Mouse (Mus musculus) E14TG2a.4 (cell line): ENCODE measurements around the gene Cdh13.

Experiments used
- H3K27me3 ChIP-seq: 2 replicates; pipeline ENCODE4 v1.6.1; 2014; ENCODE audit warnings: low read length, control low read depth; ENCODE audit not compliant: insufficient read depth
- H3K36me3 ChIP-seq: 2 replicates; pipeline ENCODE4 v1.6.1; 2014; ENCODE audit warnings: low read length, control low read depth; ENCODE audit not compliant: insufficient read depth
- H3K4me1 ChIP-seq: replicated peaks from 2 replicates; pipeline ENCODE4 v1.6.1; 2014; ENCODE audit warnings: low read depth, low read length, control low read depth
- H3K4me3 ChIP-seq: replicated peaks from 2 replicates; pipeline ENCODE4 v1.5.1; 2014; ENCODE audit warnings: mild to moderate bottlenecking, low read length
- H3K9me3 ChIP-seq: 2 replicates; pipeline ENCODE4 v1.6.1; 2014; ENCODE audit warnings: low read length, control low read depth
- CTCF ChIP-seq: conservative IDR thresholded peaks from 2 replicates; pipeline ENCODE4 v1.5.1; 2014; ENCODE audit warnings: low read length
- NANOG ChIP-seq: IDR thresholded peaks from 2 replicates; pipeline ENCODE4 v1.6.1; 2014; ENCODE audit warnings: borderline replicate concordance, low read length, mixed read lengths
- POU5F1 ChIP-seq: IDR thresholded peaks from 2 replicates; pipeline ENCODE4 v1.6.1; 2014; ENCODE audit warnings: low read length, borderline replicate concordance

The Cdh13 gene

GRCm38 (mm10) chr8:118648801-118649537 is 365.4 kb downstream of the Cdh13 start:
- no peak for TF ChIP-seq NANOG
- no peak for TF ChIP-seq POU5F1
- no peak for TF ChIP-seq CTCF
- Histone ChIP-seq H3K9me3 (no peaks in the 10 kb centered on the region), H3K36me3 (no peaks in the 10 kb centered on the region), H3K4me1 (peaks cover 19% of the 10 kb centered on the region), H3K27me3 (no peaks in the 10 kb centered on the region), H3K4me3 (no peak overlapping the region)

GRCm38 (mm10) chr8:118649981-118650380 is 366.4 kb downstream of the Cdh13 start:
- H3K4me1 ChIP-seq = peaks cover 26% of the 10 kb centered on the region

GRCm38 (mm10) chr8:118662001-118662829 is 378.7 kb downstream of the Cdh13 start:
- Histone ChIP-seq H3K4me3 (no peak overlapping the region), H3K9me3 (no peaks in the 10 kb centered on the region), H3K4me1 (no peaks in the 10 kb centered on the region), H3K36me3 (no peaks in the 10 kb centered on the region), H3K27me3 (no peaks in the 10 kb centered on the region)
- TF ChIP-seq CTCF (no peak), POU5F1 (no peak), NANOG (no peak)

More at GRCm38 (mm10) chr8:118649981-118650380, 366.4 kb downstream of the Cdh13 start:
- no peaks in the 10 kb centered on the region for H3K36me3 ChIP-seq
- no peaks in the 10 kb centered on the region for H3K27me3 ChIP-seq
- no peak for TF ChIP-seq NANOG
- TF ChIP-seq POU5F1 = no peak
- no peak overlapping the region for H3K4me3 ChIP-seq
- no peaks in the 10 kb centered on the region for H3K9me3 ChIP-seq

GRCm38 (mm10) chr8:118665081-118665480 is 381.5 kb downstream of the Cdh13 start:
- H3K4me1 ChIP-seq = 0 out of 2 replicates have a peak, but pooled peaks cover 4% of the 10 kb centered on the region

GRCm38 (mm10) chr8:118667736-118668135 is 384.2 kb downstream of the Cdh13 start:
- no peaks in the 10 kb centered on the region for H3K9me3 ChIP-seq
- 0 out of 2 replicates have a peak, but pooled peaks cover 4% of the 10 kb centered on the region for H3K4me1 ChIP-seq
- H3K4me3 ChIP-seq = no peak overlapping the region
- H3K36me3 ChIP-seq = no peaks in the 10 kb centered on the region
- no peak for TF ChIP-seq POU5F1
- TF ChIP-seq CTCF = no peak
- no peak for TF ChIP-seq NANOG
- no peaks in the 10 kb centered on the region; the same call in 1 of the 2 replicates for H3K27me3 ChIP-seq

More at GRCm38 (mm10) chr8:118665081-118665480, 381.5 kb downstream of the Cdh13 start:
- no peaks in the 10 kb centered on the region for H3K9me3 ChIP-seq
- no peak overlapping the region for H3K4me3 ChIP-seq
- H3K27me3 ChIP-seq = no peaks in the 10 kb centered on the region
- TF ChIP-seq NANOG = no peak
- no peak for TF ChIP-seq POU5F1
- TF ChIP-seq CTCF = no peak
- no peaks in the 10 kb centered on the region for H3K36me3 ChIP-seq

- no peaks in the 10 kb centered on the region; the same call in 1 of the 2 replicates for H3K27me3 ChIP-seq
- TF ChIP-seq NANOG = no peak
- no peak for TF ChIP-seq POU5F1
- TF ChIP-seq CTCF = no peak
- no peaks in the 10 kb centered on the region for H3K9me3 ChIP-seq
- no peaks in the 10 kb centered on the region for H3K4me1 ChIP-seq
- no peaks in the 10 kb centered on the region for H3K36me3 ChIP-seq
- no peak overlapping the region for H3K4me3 ChIP-seq
Measured at GRCm38 (mm10) chr8:118676233-118676632, 392.7 kb downstream of the Cdh13 start.

- H3K9me3 ChIP-seq = peaks cover 6% of the 10 kb centered on the region; the same call in 1 of the 2 replicates
- TF ChIP-seq CTCF = no peak
- TF ChIP-seq NANOG = no peak
- no peak for TF ChIP-seq POU5F1
- H3K4me1 ChIP-seq = no peaks in the 10 kb centered on the region
- H3K27me3 ChIP-seq = no peaks in the 10 kb centered on the region; the same call in 1 of the 2 replicates
- no peak overlapping the region for H3K4me3 ChIP-seq
- no peaks in the 10 kb centered on the region for H3K36me3 ChIP-seq
Measured at GRCm38 (mm10) chr8:118679347-118679746, 395.8 kb downstream of the Cdh13 start.

- Histone ChIP-seq H3K4me3 (no peak overlapping the region), H3K36me3 (no peaks in the 10 kb centered on the region), H3K27me3 (no peaks in the 10 kb centered on the region; the same call in 1 of the 2 replicates), H3K9me3 (peaks cover 24% of the 10 kb centered on the region), H3K4me1 (no peaks in the 10 kb centered on the region)
- TF ChIP-seq NANOG = no peak
- no peak for TF ChIP-seq POU5F1
- no peak for TF ChIP-seq CTCF
Measured at GRCm38 (mm10) chr8:118683386-118683785, 399.9 kb downstream of the Cdh13 start.
